Mouse (Mus musculus) olfactory bulb, adult 2 months (tissue): ENCODE measurements around the gene Siglecg.

Experiments
- CTCF ChIP-seq: fragments of 200-500 bp; IDR thresholded peaks from 2 replicates; pipeline ENCODE4 v1.5.1; 2012; ENCODE audit warnings: low read depth, mild to moderate bottlenecking, low read length, moderate library complexity; ENCODE audit not compliant: insufficient read depth
- POLR2A ChIP-seq: fragments of 200-500 bp; IDR thresholded peaks from 2 replicates; pipeline ENCODE4 v1.6.1; 2012; ENCODE audit warnings: mild to moderate bottlenecking, low read depth, low read length, moderate library complexity; ENCODE audit not compliant: insufficient read depth

DNA sequence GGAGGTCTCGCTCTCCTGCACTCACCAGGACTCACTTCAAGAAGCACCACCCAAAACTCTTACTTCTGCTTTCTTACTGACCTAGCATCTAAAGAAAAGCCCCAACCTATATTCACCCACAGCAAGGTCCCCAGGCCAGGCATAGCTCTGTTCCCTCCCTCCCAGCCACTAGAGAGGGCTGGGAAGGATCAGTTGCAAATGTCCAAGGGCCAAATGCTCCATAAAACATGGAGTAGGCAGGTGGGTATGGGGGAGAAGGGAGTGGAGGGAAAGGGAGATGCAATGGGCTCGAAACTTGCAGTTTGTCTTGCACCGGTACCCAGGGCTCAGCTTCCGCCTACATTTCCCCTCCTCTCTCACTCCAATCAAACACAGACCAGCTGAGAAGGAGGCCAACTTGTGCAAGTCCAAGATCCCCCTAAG lies at the start of gene Siglecg:
- TF ChIP-seq CTCF = no peak
- no peak for TF ChIP-seq POLR2A
